In the genomic region with DNA sequence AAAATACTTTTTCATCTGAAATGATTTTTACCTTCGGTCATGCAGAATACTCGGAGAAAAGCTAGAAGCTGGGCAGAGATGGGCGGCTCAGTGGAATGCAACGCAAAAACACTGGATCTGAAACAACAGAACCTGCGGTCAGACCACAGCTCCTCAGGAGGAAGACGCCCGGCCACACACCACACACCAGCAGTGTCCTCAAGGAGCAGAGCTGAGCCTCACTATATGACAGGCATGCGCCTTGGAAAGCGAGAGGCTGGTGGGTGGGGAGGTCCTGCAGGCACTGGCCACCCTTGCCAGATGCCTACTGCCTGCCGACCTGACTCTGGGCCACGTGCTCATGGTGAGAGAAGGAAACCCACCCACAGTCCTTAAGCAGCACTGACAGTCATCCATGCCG, we compare ENCODE assay signal across 24 mouse cellular contexts.
DNase-seq lines count a peak whose midpoint lies in the region; ATAC-seq and TF ChIP-seq lines count a peak whose summit lies in the region.
"Had no signal": no experiment of that assay in that cellular context is flagged by ENCODE, and none has a peak within 500 bp of the region (broad histone marks: within the 10 kb centered on the region; RNA-seq: fewer than 3 reads in every experiment).

No protein-coding gene starts in this region.

- H3K4me1 ChIP-seq in intestine, embryonic 14.5 days (replicated peaks; ENCODE audit: control insufficient read depth, insufficient read depth, low read length) = no peaks in the 10 kb centered on the region
- no peaks in the 10 kb centered on the region; the same call in 1 of the 2 replicates for H3K4me1 ChIP-seq in intestine, embryonic 16.5 days (ENCODE audit: control insufficient read depth, insufficient read depth, low read length)
- H3K4me1 ChIP-seq: embryonic facial prominence, embryonic 10.5 days; embryonic facial prominence, embryonic 12.5 days; forebrain, embryonic 13.5 days; forebrain, embryonic 15.5 days had no signal

- peak; percentile 83 for DNase-seq in heart, adult 11 months
- no peak for DNase-seq in heart, postnatal 14 days
- no peak for DNase-seq in intestine, embryonic 14.5 days (ENCODE audit: low spot score)
- DNase-seq in layer of hippocampus, adult 2 months (ENCODE audit: low spot score in 2 of 2) = no peak
- no peak for DNase-seq in gastrocnemius, adult 18-20 months (ENCODE audit: low spot score)
- DNase-seq: adrenal gland, adult 8-10 months; adrenal gland, postnatal 14 days; adrenal gland, postnatal 36 days; B cell, adult 2 months; cerebellum, adult 11-12 months; cerebellum, adult 2 months; cerebellum, adult 9-10 months; cerebellum, postnatal 10 days; cerebellum, postnatal 25 days had no signal

- no peak overlapping the region for H3K27ac ChIP-seq in intestine, embryonic 14.5 days (ENCODE audit: low read depth)
- H3K27ac ChIP-seq in intestine, embryonic 16.5 days (ENCODE audit: low read length) = peak overlapping the region; percentile 90
- H3K27ac ChIP-seq in layer of hippocampus, adult 2 months = no peak overlapping the region
- H3K27ac ChIP-seq: embryonic facial prominence, embryonic 10.5 days; embryonic facial prominence, embryonic 12.5 days; forebrain, embryonic 13.5 days; forebrain, embryonic 15.5 days had no signal

- intact Hi-C loops in heart, postnatal 14 days (cut with DNase I) = no loop called here

- H3K4me2 ChIP-seq in intestine, embryonic 14.5 days (ENCODE audit: low read length) = no peak overlapping the region
- peak overlapping the region; percentile 18; the same call in 1 of the 2 replicates for H3K4me2 ChIP-seq in intestine, embryonic 16.5 days (ENCODE audit: low read depth, low read length)
- H3K4me2 ChIP-seq: embryonic facial prominence, embryonic 12.5 days; forebrain, embryonic 13.5 days; forebrain, embryonic 15.5 days had no signal

- no peaks in the 10 kb centered on the region for H3K27me3 ChIP-seq in intestine, embryonic 14.5 days (replicated peaks; ENCODE audit: control insufficient read depth, insufficient read depth, low read length)
- no peaks in the 10 kb centered on the region for H3K27me3 ChIP-seq in intestine, embryonic 16.5 days (replicated peaks; ENCODE audit: control insufficient read depth, insufficient read depth, low read length)
- H3K27me3 ChIP-seq: CH12.LX; embryonic facial prominence, embryonic 12.5 days; forebrain, embryonic 13.5 days; forebrain, embryonic 15.5 days; Patski had no signal

- WGBS in intestine, embryonic 14.5 days = 84% methylated on average over 12 of the region's 12 CpGs
- WGBS in intestine, embryonic 16.5 days = 65% methylated on average over 12 of the region's 12 CpGs

- H3K9ac ChIP-seq in intestine, embryonic 14.5 days (ENCODE audit: low read length) = no peak overlapping the region
- H3K9ac ChIP-seq in intestine, embryonic 16.5 days (ENCODE audit: low read depth, low read length) = no peak overlapping the region
- H3K9ac ChIP-seq: embryonic facial prominence, embryonic 12.5 days; forebrain, embryonic 13.5 days; forebrain, embryonic 15.5 days had no signal

- peaks cover 59% of the 10 kb centered on the region for H3K36me3 ChIP-seq in intestine, embryonic 14.5 days (ENCODE audit: control insufficient read depth, insufficient read depth, low read length)
- H3K36me3 ChIP-seq in intestine, embryonic 16.5 days (ENCODE audit: control insufficient read depth, insufficient read depth, low read length) = no peaks in the 10 kb centered on the region

- no peaks in the 10 kb centered on the region for H3K9me3 ChIP-seq in intestine, embryonic 14.5 days (ENCODE audit: control insufficient read depth, low read length)
- H3K9me3 ChIP-seq in intestine, embryonic 16.5 days (ENCODE audit: control insufficient read depth, low read length) = no peaks in the 10 kb centered on the region
- H3K9me3 ChIP-seq: embryonic facial prominence, embryonic 10.5 days; embryonic facial prominence, embryonic 12.5 days; forebrain, embryonic 13.5 days; forebrain, embryonic 15.5 days; G1E had no signal

- peak; percentile 68 for ATAC-seq in intestine, embryonic 14.5 days (replicated peaks; ENCODE audit: low FRiP score, low TSS enrichment, low read depth)
- ATAC-seq in intestine, embryonic 16.5 days = peak; percentile 71
- ATAC-seq: activated CD4-positive, CD25-positive, alpha-beta regulatory T cell, adult 4 months; CD4-positive, CD25-positive, alpha-beta regulatory T cell, adult 4 months; forebrain, embryonic 13.5 days; forebrain, embryonic 15.5 days; Patski had no signal

- no peak for TF ChIP-seq CTCF in layer of hippocampus, adult 2 months (conservative IDR thresholded peaks at IDR 0.05)

- no peak overlapping the region for H3K4me3 ChIP-seq in intestine, embryonic 14.5 days (ENCODE audit: low read depth, low read length)
- no peak overlapping the region for H3K4me3 ChIP-seq in intestine, embryonic 16.5 days (ENCODE audit: low read length)
- H3K4me3 ChIP-seq in layer of hippocampus, adult 2 months = no peak overlapping the region
- H3K4me3 ChIP-seq: embryonic facial prominence, embryonic 10.5 days; embryonic facial prominence, embryonic 12.5 days; forebrain, embryonic 13.5 days; forebrain, embryonic 15.5 days had no signal
